Mouse (Mus musculus): Measurements from ENCODE around the gene D630023F18Rik. TPM values are rescaled to one million over a fixed set of nuclear protein-coding genes. Genes with fewer than 3 reads are reported as not detected.

The D630023F18Rik gene
- polyA plus RNA-seq, 1 experiment from 2014 or later = 2.4 TPM

- Histone ChIP-seq H3K9ac (no peak overlapping the region), H3K4me3 (no peak overlapping the region), H3K36me3 (no peaks in the 10 kb centered on the region), H3K9me3 (no peaks in the 10 kb centered on the region), H3K4me1 (replicated peaks) (no peaks in the 10 kb centered on the region), H3K27me3 (no peaks in the 10 kb centered on the region), H3K4me2 (no peak overlapping the region), H3K27ac (replicated peaks) (no peak overlapping the region)
- ATAC-seq (ENCODE audit: low FRiP score, low read depth) = no peak
- WGBS = 82% methylated on average over 1 of the region's 1 CpGs
Observed at GRCm38 (mm10) chr1:65132833-65133232, 9.8 kb upstream of the D630023F18Rik start.

- no peak overlapping the region for H3K9ac ChIP-seq
- H3K27ac ChIP-seq (replicated peaks) = no peak overlapping the region
- H3K36me3 ChIP-seq = no peaks in the 10 kb centered on the region
- WGBS = 100% methylated on average over 1 of the region's 1 CpGs
- no peak overlapping the region for H3K4me3 ChIP-seq
- H3K4me1 ChIP-seq (replicated peaks) = no peaks in the 10 kb centered on the region
- no peaks in the 10 kb centered on the region for H3K9me3 ChIP-seq
- ATAC-seq (ENCODE audit: low FRiP score, low read depth) = no peak
- no peak overlapping the region for H3K4me2 ChIP-seq
- no peaks in the 10 kb centered on the region for H3K27me3 ChIP-seq
Observed at GRCm38 (mm10) chr1:65131671-65132070, 8.7 kb upstream of the D630023F18Rik start.

GRCm38 (mm10) chr1:65130226-65130625, 7.2 kb upstream of the D630023F18Rik start:
- Histone ChIP-seq H3K9ac (no peak overlapping the region), H3K4me3 (no peak overlapping the region), H3K4me2 (no peak overlapping the region), H3K36me3 (no peaks in the 10 kb centered on the region), H3K4me1 (replicated peaks) (no peaks in the 10 kb centered on the region), H3K27ac (replicated peaks) (no peak overlapping the region), H3K9me3 (no peaks in the 10 kb centered on the region), H3K27me3 (no peaks in the 10 kb centered on the region)
- no peak for ATAC-seq (ENCODE audit: low FRiP score, low read depth)
- WGBS = 82% methylated on average over 3 of the region's 3 CpGs

GRCm38 (mm10) chr1:65129634-65130180, 6.7 kb upstream of the D630023F18Rik start:
- H3K27ac ChIP-seq (replicated peaks) = no peak overlapping the region
- no peak overlapping the region for H3K4me2 ChIP-seq
- no peaks in the 10 kb centered on the region for H3K27me3 ChIP-seq
- no peaks in the 10 kb centered on the region for H3K9me3 ChIP-seq
- H3K9ac ChIP-seq = no peak overlapping the region
- H3K4me3 ChIP-seq = no peak overlapping the region
- ATAC-seq (ENCODE audit: low FRiP score, low read depth) = no peak
- 75% methylated on average over 3 of the region's 3 CpGs for whole genome bisulfite sequencing
- H3K36me3 ChIP-seq = no peaks in the 10 kb centered on the region
- H3K4me1 ChIP-seq (replicated peaks) = no peaks in the 10 kb centered on the region

- no peak for ATAC-seq (ENCODE audit: low FRiP score, low read depth)
- no peaks in the 10 kb centered on the region for H3K36me3 ChIP-seq
- H3K27me3 ChIP-seq = no peaks in the 10 kb centered on the region
- H3K27ac ChIP-seq (replicated peaks) = no peak within 1 kb of the TSS
- H3K9ac ChIP-seq = no peak within 1 kb of the TSS
- 93% methylated on average over 1 of the region's 1 CpGs for WGBS
- H3K4me3 ChIP-seq = no peak within 1 kb of the TSS
- H3K4me1 ChIP-seq (replicated peaks) = no peaks in the 10 kb centered on the region
- H3K9me3 ChIP-seq = no peaks in the 10 kb centered on the region
- H3K4me2 ChIP-seq = no peak within 1 kb of the TSS
Observed at GRCm38 (mm10) chr1:65119438-65119837, 3.6 kb downstream of the D630023F18Rik start, which contains the start of gene Gm28845. Gene Gm28845, minus strand, starts transcription at chr1:65119558.

GRCm38 (mm10) chr1:65118150-65118913, 4.7 kb downstream of the D630023F18Rik start:
- no peak overlapping the region for H3K27ac ChIP-seq (replicated peaks)
- H3K9ac ChIP-seq = no peak overlapping the region
- H3K4me2 ChIP-seq = no peak overlapping the region
- H3K4me1 ChIP-seq (replicated peaks) = no peaks in the 10 kb centered on the region
- no peaks in the 10 kb centered on the region for H3K9me3 ChIP-seq
- H3K36me3 ChIP-seq = no peaks in the 10 kb centered on the region
- no peaks in the 10 kb centered on the region for H3K27me3 ChIP-seq
- no peak overlapping the region for H3K4me3 ChIP-seq
- ATAC-seq (ENCODE audit: low FRiP score, low read depth) = no peak
- 85% methylated on average over 8 of the region's 8 CpGs for WGBS

GRCm38 (mm10) chr1:65113536-65114172, 9.4 kb downstream of the D630023F18Rik start:
- Histone ChIP-seq H3K9me3 (no peaks in the 10 kb centered on the region), H3K36me3 (no peaks in the 10 kb centered on the region), H3K4me3 (no peak overlapping the region), H3K4me1 (replicated peaks) (peaks cover 8% of the 10 kb centered on the region; the same call in 1 of the 2 replicates), H3K27me3 (no peaks in the 10 kb centered on the region), H3K9ac (no peak overlapping the region), H3K27ac (replicated peaks) (no peak overlapping the region), H3K4me2 (no peak overlapping the region)
- 88% methylated on average over 5 of the region's 5 CpGs for WGBS
- no peak for ATAC-seq (ENCODE audit: low FRiP score, low read depth)

GRCm38 (mm10) chr1:65112807-65113196, 10.2 kb downstream of the D630023F18Rik start:
- H3K27ac ChIP-seq (replicated peaks) = no peak overlapping the region

GRCm38 (mm10) chr1:65112031-65112806, 10.8 kb downstream of the D630023F18Rik start:
- ATAC-seq (ENCODE audit: low FRiP score, low read depth) = peak; percentile 65; the same call in 1 of the 2 replicates
- peaks cover 8% of the 10 kb centered on the region; the same call in 1 of the 2 replicates for H3K4me1 ChIP-seq (replicated peaks)
- no peaks in the 10 kb centered on the region for H3K36me3 ChIP-seq
- H3K27me3 ChIP-seq = no peaks in the 10 kb centered on the region
- no peak overlapping the region for H3K9ac ChIP-seq
- WGBS = 12% methylated on average over 8 of the region's 8 CpGs
- H3K4me3 ChIP-seq = 0 out of 2 replicates have a peak overlapping the region, but pooled peaks have one; percentile 6
- H3K9me3 ChIP-seq = no peaks in the 10 kb centered on the region
- H3K4me2 ChIP-seq = peak overlapping the region; percentile 45
- no peak overlapping the region for H3K27ac ChIP-seq (replicated peaks)

More at GRCm38 (mm10) chr1:65112807-65113196, 10.2 kb downstream of the D630023F18Rik start:
- Histone ChIP-seq H3K27me3 (no peaks in the 10 kb centered on the region), H3K9me3 (no peaks in the 10 kb centered on the region), H3K4me1 (replicated peaks) (peaks cover 8% of the 10 kb centered on the region; the same call in 1 of the 2 replicates), H3K9ac (no peak overlapping the region), H3K4me3 (no peak overlapping the region), H3K4me2 (peak overlapping the region; percentile 45), H3K36me3 (no peaks in the 10 kb centered on the region)
- 41% methylated on average over 14 of the region's 14 CpGs for WGBS
- ATAC-seq (ENCODE audit: low FRiP score, low read depth) = no peak

- H3K36me3 ChIP-seq = no peaks in the 10 kb centered on the region
- 76% methylated on average over 25 of the region's 25 CpGs for WGBS
Observed at GRCm38 (mm10) chr1:65109756-65110435, 13.1 kb downstream of the D630023F18Rik start.

GRCm38 (mm10) chr1:65109196-65109595, 13.8 kb downstream of the D630023F18Rik start:
- peaks cover 8% of the 10 kb centered on the region; the same call in 1 of the 2 replicates for H3K4me1 ChIP-seq (replicated peaks)
- no peaks in the 10 kb centered on the region for H3K36me3 ChIP-seq
- H3K27me3 ChIP-seq = no peaks in the 10 kb centered on the region
- H3K27ac ChIP-seq (replicated peaks) = no peak overlapping the region
- no peak for ATAC-seq (ENCODE audit: low FRiP score, low read depth)
- WGBS = 92% methylated on average over 8 of the region's 8 CpGs
- no peak overlapping the region for H3K4me2 ChIP-seq
- no peaks in the 10 kb centered on the region for H3K9me3 ChIP-seq
- H3K4me3 ChIP-seq = no peak overlapping the region
- H3K9ac ChIP-seq = no peak overlapping the region

More at GRCm38 (mm10) chr1:65109756-65110435, 13.1 kb downstream of the D630023F18Rik start:
- no peak for ATAC-seq (ENCODE audit: low FRiP score, low read depth)
- Histone ChIP-seq H3K27ac (replicated peaks) (no peak overlapping the region), H3K4me3 (no peak overlapping the region), H3K4me1 (replicated peaks) (peaks cover 8% of the 10 kb centered on the region; the same call in 1 of the 2 replicates), H3K9me3 (no peaks in the 10 kb centered on the region), H3K4me2 (no peak overlapping the region), H3K27me3 (no peaks in the 10 kb centered on the region), H3K9ac (no peak overlapping the region)

Measured in hindbrain, embryonic 15.5 days (tissue).